Mouse (Mus musculus) activated CD4-positive, CD25-positive, alpha-beta regulatory T cell, adult 9 weeks (primary cell): Measurements from ENCODE around the gene Txndc9. TPM values are rescaled to one million over a fixed set of nuclear protein-coding genes. Genes with fewer than 3 reads are reported as not detected.

Source experiments
- polyA plus RNA-seq: library from polyadenylated mRNA; unstranded; fragments of 100-300 nt; shearing (Covaris generic); gene quantifications from one replicate; pipeline ENCODE4 v1.2.1, GENCODE M21; 2017

The Txndc9 gene
- polyA plus RNA-seq = 123 TPM

GRCm38 (mm10) chr1:37997867-37998266 is at the start of gene Txndc9, which contains the start of gene Eif5b:
Gene Txndc9 (minus strand): TSS chr1:37997893.
Gene Eif5b (plus strand): TSS chr1:37998010.

GRCm38 (mm10) chr1:37957659-37958058 is 40.0 kb downstream of the Txndc9 start, which contains the start of gene Lyg1:
Gene Lyg1 (minus strand): TSS chr1:37957759.

Other genes starting within 250 kb of the Txndc9 start
- gene Tsga10, start 131.5 kb downstream of the Txndc9 start, polyA plus RNA-seq = 2.4 TPM
- 7.1 TPM for gene Lipt1, start 126.2 kb downstream of the Txndc9 start, polyA plus RNA-seq
- 95.6 TPM for gene Mitd1, start 107.5 kb downstream of the Txndc9 start, polyA plus RNA-seq
- gene Mrpl30, start 107.4 kb downstream of the Txndc9 start, polyA plus RNA-seq = 195 TPM
- gene Lyg2, start 81.4 kb downstream of the Txndc9 start, polyA plus RNA-seq = not detected
- gene Lyg1, start 40.1 kb downstream of the Txndc9 start, polyA plus RNA-seq = not detected
- gene Eif5b, start 117 bp upstream of the Txndc9 start, polyA plus RNA-seq = 21.4 TPM
- 8.1 TPM for gene Rev1, start 131.9 kb upstream of the Txndc9 start, polyA plus RNA-seq